Mouse (Mus musculus): ENCODE data around the gene Lhfpl2.

Lhfpl2 gene

DNA sequence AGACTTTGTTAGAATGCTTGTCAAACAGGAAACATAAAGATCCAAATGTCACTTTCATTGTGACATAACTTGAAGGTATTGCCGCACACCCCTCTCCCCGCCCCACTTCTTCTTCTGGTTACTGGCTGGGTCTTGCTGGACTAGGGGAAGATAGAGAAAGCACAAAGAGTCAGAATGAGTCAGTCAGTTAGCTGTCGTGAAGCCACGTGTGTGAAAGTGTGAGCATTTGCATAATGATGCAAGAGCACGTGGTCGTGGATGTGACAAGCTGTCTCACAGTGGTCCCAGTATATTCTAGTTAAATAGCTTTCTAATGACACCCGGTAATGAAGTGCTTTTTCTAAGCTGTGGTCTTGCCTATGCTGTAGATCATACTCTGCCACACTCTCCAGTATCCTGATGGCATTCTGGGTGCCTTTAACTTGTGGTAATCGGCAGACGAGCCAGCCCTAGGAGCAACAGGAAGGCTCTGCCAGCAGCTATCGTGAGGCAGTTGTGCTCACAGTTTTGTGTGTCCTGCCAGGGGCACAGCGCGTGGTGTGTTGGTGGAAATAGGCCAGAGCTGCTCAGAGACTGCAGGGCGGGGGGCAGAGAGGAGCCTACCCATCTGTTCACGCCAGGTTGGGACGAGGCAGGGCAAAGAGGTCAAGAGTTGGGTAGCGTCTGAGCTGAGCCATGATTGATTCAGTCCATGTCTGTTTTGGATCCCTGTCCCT lies 40.9 kb downstream of the Lhfpl2 start:
- DNase-seq (ENCODE audit: low read depth, low spot score), result peak; percentile 62

GRCm38 (mm10) chr13:94099087-94099486 lies 41.5 kb downstream of the Lhfpl2 start:
- no peak for DNase-seq (ENCODE audit: low read depth, low spot score)

DNA sequence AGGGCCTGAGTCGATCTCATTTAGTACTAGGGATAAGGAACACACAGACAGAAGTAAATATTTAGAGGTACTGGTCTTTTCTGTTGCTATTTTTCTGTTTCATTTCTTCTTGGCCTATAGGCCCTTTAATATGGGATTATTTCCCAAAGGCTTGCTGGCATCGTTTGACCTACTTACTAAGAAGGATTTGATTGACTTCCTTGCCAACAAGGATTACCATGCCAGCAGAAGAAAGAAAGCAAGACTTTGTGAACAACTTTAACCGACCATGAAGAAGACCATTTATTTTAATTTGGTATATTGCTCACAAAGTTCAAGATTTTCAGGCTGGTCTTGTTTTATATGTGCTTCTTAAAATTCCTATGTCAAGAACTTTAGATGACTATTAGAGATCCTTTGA lies 42.8 kb downstream of the Lhfpl2 start:
- no peak for DNase-seq (ENCODE audit: low read depth, low spot score)

DNA sequence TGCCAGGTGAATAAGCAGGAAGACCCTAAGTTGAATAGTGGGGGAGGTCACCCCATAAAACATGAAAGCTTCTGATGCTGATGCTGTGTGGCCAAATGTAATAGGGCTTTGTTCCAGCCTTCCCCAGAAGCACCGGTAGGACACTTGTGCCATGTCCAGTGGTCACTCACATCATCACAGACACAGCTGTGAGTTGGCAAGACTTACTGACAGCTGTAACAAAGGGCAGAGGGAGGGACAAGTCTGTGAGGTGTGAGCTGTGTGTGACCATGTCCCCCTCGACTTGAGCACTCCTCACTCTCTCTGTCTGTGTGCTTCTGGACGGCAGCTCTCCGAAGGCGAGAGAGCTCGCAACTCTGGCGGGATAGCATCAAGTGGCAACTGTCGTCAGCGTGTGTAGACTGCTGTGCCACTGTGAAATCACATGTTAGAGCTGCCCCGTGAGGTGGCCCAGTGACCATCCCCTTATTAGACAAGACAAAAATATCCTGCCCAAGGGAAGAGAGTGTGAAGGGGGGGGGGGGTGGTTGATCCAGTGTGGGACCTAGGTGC lies 43.5 kb downstream of the Lhfpl2 start:
- DNase-seq (ENCODE audit: low read depth, low spot score), result no peak

- no peak for DNase-seq (ENCODE audit: low read depth, low spot score)
Observed at GRCm38 (mm10) chr13:94104866-94105475, 47.4 kb downstream of the Lhfpl2 start.

DNA sequence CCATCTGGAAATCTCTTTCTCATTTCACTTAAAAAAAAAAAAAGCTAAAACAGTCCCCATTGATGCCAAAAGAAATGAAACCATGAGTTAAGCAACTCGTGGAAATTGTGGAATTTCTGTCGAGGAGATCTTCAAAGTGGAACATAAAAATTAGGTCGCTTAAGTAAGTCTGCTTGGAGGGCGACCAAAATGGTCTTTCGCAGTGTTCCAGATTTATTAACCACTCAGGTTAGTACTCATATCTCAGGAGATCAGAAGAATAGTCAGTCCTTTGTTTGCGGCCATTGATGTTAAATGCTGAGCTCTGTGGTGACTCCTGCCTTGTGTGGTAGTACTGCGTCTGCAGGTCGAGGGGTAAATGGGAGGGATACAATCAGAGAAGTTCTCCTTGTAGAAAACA lies 48.8 kb downstream of the Lhfpl2 start:
- no peak for DNase-seq (ENCODE audit: low read depth, low spot score)

- DNase-seq (ENCODE audit: low read depth, low spot score), result peak; percentile 73
Observed at GRCm38 (mm10) chr13:94106983-94107382, 49.4 kb downstream of the Lhfpl2 start.

DNA sequence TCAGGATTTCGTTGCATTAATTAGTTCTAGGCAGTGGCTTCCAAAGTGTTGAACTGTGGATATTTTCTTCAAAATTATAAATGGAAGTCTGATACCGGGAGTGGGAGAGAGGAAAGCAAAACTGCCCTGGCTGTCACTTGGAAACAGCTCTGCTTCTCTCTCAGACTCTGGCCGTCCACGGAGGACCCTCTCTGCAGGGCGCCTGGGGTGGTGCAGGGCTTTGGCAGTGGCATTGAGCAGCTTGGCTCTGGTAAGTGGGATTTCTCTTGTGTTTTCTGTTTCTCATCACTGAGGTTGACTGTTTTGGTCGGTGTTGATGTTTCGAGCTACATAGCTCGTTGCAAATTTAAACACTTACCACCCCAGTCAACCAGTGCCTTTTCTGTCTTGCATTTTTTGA lies 53.0 kb downstream of the Lhfpl2 start:
- no peak for DNase-seq (ENCODE audit: low read depth, low spot score)

GRCm38 (mm10) chr13:94115476-94115875 lies 57.9 kb downstream of the Lhfpl2 start:
- DNase-seq (ENCODE audit: low read depth, low spot score), result no peak

DNA sequence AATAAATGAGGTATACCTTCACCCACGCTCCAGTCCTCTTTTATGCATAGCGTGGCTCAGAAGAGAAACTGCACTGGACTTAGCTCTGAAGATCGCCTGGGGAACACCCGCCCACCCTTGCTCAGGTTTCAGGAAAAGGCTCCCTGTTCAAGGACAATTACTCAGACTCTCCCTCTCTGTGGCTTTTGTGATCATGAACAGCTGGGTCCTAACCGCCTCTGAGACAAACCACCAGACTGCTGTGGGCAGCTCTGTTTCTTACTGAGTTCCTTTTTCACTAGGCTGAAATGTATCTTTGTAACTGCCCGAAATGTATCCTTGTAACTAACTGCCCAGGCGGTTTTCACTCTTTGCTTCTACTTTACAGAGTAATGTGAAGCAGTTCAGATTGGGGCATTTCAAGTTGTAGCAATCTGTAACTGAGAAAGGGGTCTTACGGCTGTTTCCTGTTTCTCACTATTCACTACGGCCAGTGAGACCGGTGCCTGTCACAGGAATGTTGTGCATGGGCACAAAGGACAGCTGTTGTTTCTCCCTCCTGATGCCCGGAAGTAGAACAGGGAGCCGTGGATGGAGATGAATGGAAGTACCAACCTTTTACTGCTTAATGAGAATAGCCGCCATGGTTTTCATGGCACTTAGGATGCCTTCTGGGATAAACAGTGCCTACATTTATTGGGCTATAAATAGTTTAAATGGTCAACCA lies 59.3 kb downstream of the Lhfpl2 start:
- peak; percentile 86 for DNase-seq (ENCODE audit: low read depth, low spot score)

DNA sequence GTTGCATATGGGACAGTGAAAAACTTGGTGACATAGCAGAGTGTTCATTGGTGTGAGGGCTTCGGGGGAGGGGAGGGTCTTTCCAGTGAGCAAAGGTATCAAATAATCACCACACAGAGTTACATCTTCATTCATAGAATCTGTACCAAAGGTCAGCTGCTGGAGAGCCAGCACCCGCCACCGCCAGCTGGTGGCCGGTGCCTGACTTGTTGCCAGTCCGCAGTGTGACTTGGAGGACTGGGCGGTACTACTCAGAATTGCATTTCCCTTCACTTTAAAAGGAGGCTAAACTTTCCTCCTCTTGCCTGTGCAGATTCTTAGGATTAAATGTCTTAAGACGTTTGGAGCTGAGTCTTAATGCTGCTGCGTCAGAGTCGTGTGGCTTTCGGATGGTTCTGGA lies 59.9 kb downstream of the Lhfpl2 start:
- DNase-seq (ENCODE audit: low read depth, low spot score), result no peak

DNA sequence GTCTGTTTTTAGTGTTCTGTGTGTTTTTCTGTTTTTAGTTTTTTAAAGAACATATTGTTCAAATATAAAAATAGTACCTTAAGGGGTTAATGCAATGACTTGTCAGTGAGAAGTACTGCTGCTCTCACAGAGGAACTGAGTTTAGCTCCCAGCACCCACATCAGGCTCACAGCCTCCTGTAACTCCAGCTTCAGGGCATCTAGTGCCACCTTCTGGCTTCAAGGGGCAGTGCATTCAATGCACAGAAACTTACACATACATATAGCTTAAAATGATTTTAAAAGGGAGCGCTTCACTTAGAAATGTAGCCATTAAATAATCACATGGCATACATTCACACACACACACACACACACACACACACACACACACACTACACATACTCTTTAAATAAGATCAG lies 60.5 kb downstream of the Lhfpl2 start:
- no peak for DNase-seq (ENCODE audit: low read depth, low spot score)

DNA sequence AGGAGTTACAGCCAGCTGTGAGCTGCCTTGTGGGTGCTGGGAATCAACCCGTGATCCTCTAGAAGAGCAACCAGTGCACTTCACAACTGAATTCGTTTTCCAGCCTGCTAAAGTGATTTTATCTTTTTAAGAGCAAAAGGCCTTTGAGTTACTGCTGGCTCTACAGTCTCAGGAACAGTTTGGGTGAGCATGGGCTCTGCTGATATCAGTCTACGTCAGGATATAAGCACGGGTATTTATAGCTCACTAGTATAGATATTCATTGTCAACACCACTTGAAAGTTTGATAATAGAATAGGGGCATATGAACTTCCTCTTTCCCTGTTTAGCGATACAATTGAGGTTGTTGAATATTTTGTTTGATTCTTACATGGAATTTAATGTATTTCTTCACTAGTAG lies 61.7 kb downstream of the Lhfpl2 start:
- no peak for DNase-seq (ENCODE audit: low read depth, low spot score)

GRCm38 (mm10) chr13:94122703-94123592 lies 65.4 kb downstream of the Lhfpl2 start:
- DNase-seq (ENCODE audit: low read depth, low spot score), result peak; percentile 65

DNA sequence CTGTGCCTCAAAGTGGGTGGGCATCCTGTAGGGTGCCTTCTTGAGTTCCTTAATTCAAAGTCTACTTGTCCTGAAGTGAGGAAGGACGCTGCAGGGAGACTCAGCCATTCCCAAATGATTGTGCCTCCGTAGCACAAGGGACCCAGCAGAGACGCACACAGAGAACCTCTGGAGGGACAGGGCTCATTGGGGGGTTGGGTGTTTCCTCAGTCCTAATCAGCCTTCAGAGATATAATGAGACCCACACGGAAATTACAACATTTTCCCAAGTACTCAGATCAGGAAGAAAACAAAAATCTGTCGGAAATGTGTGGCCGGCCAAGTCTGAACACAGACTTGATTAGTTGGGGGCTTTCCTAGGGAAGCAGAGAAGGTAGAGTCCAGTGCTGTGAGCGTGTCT lies 72.8 kb downstream of the Lhfpl2 start:
- DNase-seq (ENCODE audit: low read depth, low spot score), result no peak

DNA sequence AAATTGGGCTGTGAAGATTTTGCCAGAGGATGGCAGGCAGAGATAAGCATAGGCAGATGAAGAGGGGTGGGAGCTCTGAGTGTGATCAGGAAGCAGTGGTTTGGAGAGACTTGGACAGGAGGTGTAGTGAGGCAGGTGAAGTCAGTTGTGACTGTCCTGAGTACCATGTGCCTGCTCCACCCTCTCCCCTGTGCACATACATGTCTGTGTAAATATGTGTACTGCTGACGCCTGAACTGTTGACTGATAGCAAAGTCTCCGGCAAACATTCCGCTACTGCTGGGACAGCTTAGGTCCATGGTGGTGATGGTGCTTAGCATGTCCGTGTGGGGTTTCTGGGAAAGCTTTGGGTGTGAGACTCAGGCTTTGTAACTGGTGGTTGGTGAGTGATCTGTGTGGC lies 73.5 kb downstream of the Lhfpl2 start:
- DNase-seq (ENCODE audit: low read depth, low spot score), result no peak

GRCm38 (mm10) chr13:94132187-94132995 lies 74.8 kb downstream of the Lhfpl2 start:
- DNase-seq (ENCODE audit: low read depth, low spot score), result no peak

- DNase-seq (ENCODE audit: low read depth, low spot score), result no peak
Observed at GRCm38 (mm10) chr13:94134646-94135045, 77.0 kb downstream of the Lhfpl2 start.

- DNase-seq (ENCODE audit: low read depth, low spot score), result no peak
Observed at GRCm38 (mm10) chr13:94135180-94135579, 77.6 kb downstream of the Lhfpl2 start.

GRCm38 (mm10) chr13:94139713-94140445 lies 82.3 kb downstream of the Lhfpl2 start:
- peak; percentile 56 for DNase-seq (ENCODE audit: low read depth, low spot score)

All from brain, adult 2 months (tissue).